Mouse (Mus musculus) layer of hippocampus, adult 2 months (tissue): ENCODE results near the gene Pax1. TPM values are rescaled to one million over a fixed set of nuclear protein-coding genes. Genes with fewer than 3 reads are reported as not detected.

ENCODE experiments used
- DNase-seq, 2 experiments: peaks; one replicate each; pipeline ENCODE4 v3.0.0; 2022; ENCODE audit warnings: low spot score in 2 of 2
- H3K27ac ChIP-seq: fragments of 200-600 bp; 2 replicates; pipeline ENCODE4 v1.8.1; 2022
- H3K4me3 ChIP-seq: fragments of 200-600 bp; 2 replicates; pipeline ENCODE4 v1.8.1; 2022; ENCODE audit warnings: mild to moderate bottlenecking
- CTCF ChIP-seq: fragments of 200-600 bp; conservative IDR thresholded peaks from 2 replicates; pipeline ENCODE4 v1.8.1; 2022; ENCODE audit warnings: antibody characterized with exemption, mild to moderate bottlenecking, moderate library complexity
- total RNA-seq, 2 experiments: library from RNA; stranded (reverse); gene quantifications; 2 replicates each; pipeline ENCODE4 v1.2.3; 2021

The Pax1 gene
- total RNA-seq, 2 experiments from 2014 or later = 0.18 TPM; not detected in 1

- no peak for DNase-seq
- Histone ChIP-seq H3K4me3 (no peak overlapping the region), H3K27ac (no peak overlapping the region)
- TF ChIP-seq CTCF = no peak
Measured at GRCm38 (mm10) chr2:147365908-147366630, 4.3 kb downstream of the Pax1 start.

- no peak overlapping the region for H3K4me3 ChIP-seq
- no peak for TF ChIP-seq CTCF
Measured at GRCm38 (mm10) chr2:147367246-147367820, 5.6 kb downstream of the Pax1 start.

GRCm38 (mm10) chr2:147367911-147368591, 6.3 kb downstream of the Pax1 start:
- TF ChIP-seq CTCF = no peak
- Histone ChIP-seq H3K4me3 (no peak overlapping the region), H3K27ac (no peak overlapping the region)
- DNase-seq = no peak

More at GRCm38 (mm10) chr2:147367246-147367820, 5.6 kb downstream of the Pax1 start:
- H3K27ac ChIP-seq = no peak overlapping the region
- no peak for DNase-seq

GRCm38 (mm10) chr2:147369561-147369960, 7.8 kb downstream of the Pax1 start:
- no peak for TF ChIP-seq CTCF
- DNase-seq = no peak
- Histone ChIP-seq H3K4me3 (no peak overlapping the region), H3K27ac (no peak overlapping the region)

GRCm38 (mm10) chr2:147370091-147370490, 8.4 kb downstream of the Pax1 start:
- Histone ChIP-seq H3K4me3 (no peak overlapping the region), H3K27ac (no peak overlapping the region)
- TF ChIP-seq CTCF = no peak
- no peak for DNase-seq

GRCm38 (mm10) chr2:147371289-147371688, 9.6 kb downstream of the Pax1 start:
- Histone ChIP-seq H3K27ac (no peak overlapping the region), H3K4me3 (no peak overlapping the region)
- DNase-seq = no peak
- TF ChIP-seq CTCF = no peak

- Histone ChIP-seq H3K4me3 (no peak overlapping the region), H3K27ac (no peak overlapping the region)
- no peak for TF ChIP-seq CTCF
- no peak for DNase-seq
Measured at GRCm38 (mm10) chr2:147371840-147372239, 10.1 kb downstream of the Pax1 start.

GRCm38 (mm10) chr2:147372947-147373666, 11.4 kb downstream of the Pax1 start:
- no peak for DNase-seq
- H3K27ac ChIP-seq = no peak overlapping the region
- TF ChIP-seq CTCF = no peak
- H3K4me3 ChIP-seq = no peak overlapping the region

- Histone ChIP-seq H3K27ac (no peak overlapping the region), H3K4me3 (no peak overlapping the region)
- no peak for DNase-seq
- TF ChIP-seq CTCF = no peak
Measured at GRCm38 (mm10) chr2:147373667-147374007, 11.9 kb downstream of the Pax1 start.

- H3K4me3 ChIP-seq = no peak overlapping the region
- TF ChIP-seq CTCF = no peak
- H3K27ac ChIP-seq = no peak overlapping the region
- DNase-seq = no peak
Measured at GRCm38 (mm10) chr2:147374245-147374644, 12.5 kb downstream of the Pax1 start.

GRCm38 (mm10) chr2:147375019-147375715, 13.4 kb downstream of the Pax1 start:
- no peak for DNase-seq
- TF ChIP-seq CTCF = no peak
- Histone ChIP-seq H3K27ac (no peak overlapping the region), H3K4me3 (no peak overlapping the region)

GRCm38 (mm10) chr2:147378934-147379333, 17.2 kb downstream of the Pax1 start:
- DNase-seq = peak; percentile 44 to 77
- TF ChIP-seq CTCF = peak; percentile 82
- no peak overlapping the region for H3K4me3 ChIP-seq
- H3K27ac ChIP-seq = no peak overlapping the region

GRCm38 (mm10) chr2:147383373-147383772, 21.6 kb downstream of the Pax1 start:
- DNase-seq = no peak
- no peak for TF ChIP-seq CTCF
- H3K4me3 ChIP-seq = no peak overlapping the region
- no peak overlapping the region for H3K27ac ChIP-seq
